Mouse (Mus musculus) layer of hippocampus, adult 18-20 months (tissue): Measurements from ENCODE around the gene Marc1. TPM values are rescaled to one million over a fixed set of nuclear protein-coding genes. Genes with fewer than 3 reads are reported as not detected.
A peak's percentile ranks its signal among the peaks of the same experiment; 100 is the strongest.

Source experiments
- DNase-seq, 2 experiments: peaks; one replicate each; pipeline ENCODE4 v3.0.0; 2022; ENCODE audit warnings: low spot score in 2 of 2
- total RNA-seq, 2 experiments: library from RNA; stranded (reverse); gene quantifications; 2 replicates each; pipeline ENCODE4 v1.2.3; 2021

Marc1 gene
- total RNA-seq, 2 experiments from 2014 or later: 0.25 TPM; not detected in 1

DNA sequence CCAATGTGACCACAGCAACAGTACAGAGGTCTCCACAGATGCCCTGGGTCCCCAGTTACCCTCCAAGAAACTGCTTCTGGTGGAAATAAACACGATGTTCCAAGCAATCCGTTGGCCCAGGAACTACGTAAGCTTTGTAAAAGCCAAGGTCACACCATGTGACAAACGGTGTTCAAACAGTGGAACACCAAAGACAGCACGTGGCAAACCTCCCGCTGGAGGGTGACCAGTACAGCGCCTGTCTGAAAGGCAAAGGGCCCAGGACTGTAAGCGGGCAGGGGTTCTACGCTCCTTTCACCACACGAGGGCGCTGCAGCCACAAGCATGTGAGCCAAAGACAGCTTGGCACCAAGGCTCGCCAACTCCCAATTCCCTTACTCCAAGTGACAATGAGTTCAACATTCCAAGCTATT is 13.3 kb upstream of the Marc1 start:
- peak; percentile 66 to 92 for DNase-seq

DNA sequence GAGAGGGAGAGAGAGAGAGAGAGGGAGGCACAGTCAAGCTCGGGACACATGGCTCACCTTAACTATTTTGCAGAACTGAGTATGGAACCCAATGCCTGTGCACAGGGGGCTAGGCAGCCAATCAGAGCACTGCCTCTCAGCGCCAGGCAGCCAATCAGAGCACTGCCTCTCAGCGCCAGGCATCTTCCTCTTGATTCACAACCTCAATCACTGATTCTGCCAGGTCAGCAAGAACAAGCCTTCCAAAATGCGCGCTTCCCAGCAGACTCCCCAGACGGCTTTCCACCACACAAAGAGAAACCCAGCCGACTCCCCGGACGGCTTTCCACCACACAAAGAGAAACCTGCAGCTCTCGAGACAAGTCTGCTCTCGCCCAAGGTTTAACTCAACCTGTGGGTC is 11.6 kb upstream of the Marc1 start:
- peak in 1 of 2 experiments; percentile 67 for DNase-seq

DNA sequence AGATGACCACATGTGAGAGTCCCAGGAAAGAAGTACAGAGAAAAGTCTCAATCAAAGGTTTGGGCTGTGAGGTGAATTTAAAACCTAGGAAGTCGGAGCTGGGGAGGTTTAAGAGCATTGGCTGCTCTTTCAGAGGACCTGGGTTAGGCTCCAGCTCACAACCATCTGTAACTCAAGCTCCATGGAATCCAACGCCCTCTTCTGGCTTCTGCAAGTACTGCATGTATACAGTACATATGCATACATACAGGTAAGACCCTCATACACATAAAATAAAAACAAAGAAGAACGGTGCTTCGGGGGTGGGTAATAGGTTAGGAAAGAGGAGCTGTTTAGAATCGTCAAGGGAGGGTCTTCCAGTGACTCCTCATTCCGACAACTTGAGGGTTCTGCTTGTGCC is 6.7 kb upstream of the Marc1 start:
- DNase-seq: no peak

GRCm38 (mm10) chr1:184811716-184812250 is 670 bp upstream of the Marc1 start:
- no peak for DNase-seq

DNA sequence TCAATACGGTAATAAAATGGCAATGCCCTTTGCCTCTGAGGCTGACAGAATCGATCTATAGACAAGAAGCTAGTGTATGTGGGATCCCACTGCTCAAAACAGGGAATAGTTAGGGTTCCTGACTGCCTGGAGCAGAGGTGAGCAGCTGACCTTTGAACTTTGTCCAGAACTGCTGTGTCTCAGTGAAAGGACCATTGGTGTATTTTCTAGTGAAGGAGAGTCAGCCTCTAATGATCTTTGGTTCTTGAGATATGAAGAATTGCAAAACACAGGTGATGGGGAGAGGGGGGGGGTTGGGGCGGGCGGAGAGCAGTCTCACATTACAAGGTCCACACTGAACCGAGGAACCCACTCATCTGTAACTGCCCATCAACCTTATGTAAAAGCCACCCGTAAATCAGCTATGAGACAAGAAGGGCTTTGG is 1.5 kb downstream of the Marc1 start:
- DNase-seq: no peak

GRCm38 (mm10) chr1:184808418-184809012 is 2.6 kb downstream of the Marc1 start:
- no peak for DNase-seq

GRCm38 (mm10) chr1:184807627-184808417 is 3.3 kb downstream of the Marc1 start:
- DNase-seq: no peak

DNA sequence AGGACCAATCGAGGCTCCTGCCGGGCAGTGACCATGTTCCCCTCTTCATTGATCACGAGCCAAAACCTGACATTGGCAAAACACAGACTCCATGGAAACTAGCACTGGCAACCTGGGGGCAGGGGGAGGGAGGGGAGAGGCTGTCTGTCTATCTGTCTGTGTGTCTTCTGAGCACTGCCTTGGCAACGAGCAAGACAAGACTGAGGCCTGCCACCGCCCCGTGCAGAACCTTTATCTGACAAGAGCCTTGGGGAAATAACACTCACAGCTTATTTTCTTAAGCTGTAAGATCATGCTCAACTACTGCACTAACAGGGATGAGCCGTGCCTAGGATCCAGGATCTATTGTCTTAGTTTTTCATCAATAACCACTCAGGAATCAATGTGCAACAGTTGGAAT is 4.0 kb downstream of the Marc1 start:
- DNase-seq: no peak

DNA sequence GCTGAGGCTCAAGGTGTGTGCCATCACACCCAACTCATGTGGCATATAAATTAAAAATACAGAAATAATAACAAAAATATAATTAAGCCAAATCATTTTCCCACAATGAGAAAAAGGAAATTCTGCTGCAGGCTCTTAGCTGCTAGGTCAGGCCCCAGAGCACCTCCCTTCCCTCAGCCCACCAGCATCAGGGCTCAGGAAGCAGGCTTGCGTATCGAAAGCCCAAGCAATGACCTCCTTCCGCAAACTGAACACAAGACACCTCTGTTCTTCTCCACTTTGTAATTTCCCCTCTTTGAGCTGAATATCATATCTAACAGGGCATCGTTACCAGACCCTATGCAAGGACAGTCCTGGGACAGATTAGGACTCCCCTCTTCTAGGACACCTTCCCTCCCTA is 5.4 kb downstream of the Marc1 start:
- no peak for DNase-seq

GRCm38 (mm10) chr1:184793163-184793876 is 17.8 kb downstream of the Marc1 start:
- DNase-seq: peak in 1 of 2 experiments; percentile 16

DNA sequence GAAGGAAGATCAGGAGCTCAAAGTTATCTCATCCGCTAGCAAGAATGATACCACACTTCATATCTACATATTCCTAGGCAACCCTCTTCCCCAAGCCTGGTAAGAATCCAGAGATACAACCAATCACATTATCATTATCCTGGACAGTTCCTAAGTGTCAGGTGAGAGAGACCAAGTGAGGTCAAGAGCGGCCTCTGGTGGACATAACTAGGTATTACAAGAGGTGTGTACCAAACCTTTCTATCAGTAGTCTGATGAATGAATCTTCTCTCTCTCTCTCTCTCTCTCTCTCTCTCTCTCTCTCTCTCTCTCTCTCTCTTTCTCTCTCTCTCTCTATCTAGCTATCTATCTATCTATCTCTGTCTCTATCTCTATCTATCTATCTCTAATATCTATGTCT is 20.0 kb downstream of the Marc1 start:
- DNase-seq: peak in 1 of 2 experiments; percentile 47

DNA sequence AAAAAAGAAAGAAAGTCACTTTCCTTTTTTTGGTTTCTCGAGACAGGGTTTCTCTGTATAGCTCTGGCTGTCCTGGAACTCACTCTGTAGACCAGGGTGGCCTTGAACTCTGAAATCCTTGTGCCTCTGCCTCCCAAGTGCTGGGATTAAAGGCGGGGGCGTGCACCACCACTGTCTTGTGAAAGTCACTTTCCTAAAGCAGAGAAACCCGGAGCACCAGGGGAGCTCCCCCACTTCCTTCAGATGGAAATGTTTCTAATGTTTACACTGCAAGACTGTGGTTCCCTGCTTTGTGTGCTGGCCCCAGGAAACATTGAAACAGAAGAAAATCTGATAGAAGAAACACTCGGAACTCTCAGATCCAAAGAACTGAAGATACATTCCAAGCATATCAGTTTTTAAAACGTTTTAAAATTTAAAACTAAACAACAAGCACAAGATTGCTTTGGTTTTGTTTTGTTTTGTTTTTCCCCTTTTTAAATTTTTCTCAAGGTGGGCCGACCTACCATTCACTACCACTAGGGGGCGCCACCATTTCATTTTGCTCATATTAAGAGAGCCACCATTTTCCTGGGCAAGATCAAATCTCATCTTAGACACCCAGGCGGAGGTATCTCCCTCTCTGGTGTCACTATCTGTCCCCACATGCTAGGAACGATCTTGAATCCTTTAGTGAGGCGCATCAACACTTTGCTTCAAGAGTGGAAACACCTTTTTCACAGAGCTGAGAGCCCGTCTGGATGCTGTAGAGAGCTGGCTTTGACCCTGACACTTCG is 24.5 kb downstream of the Marc1 start:
- no peak for DNase-seq

- no peak for DNase-seq
These were observed 27.5 kb downstream of the Marc1 start for GRCm38 (mm10) chr1:184783641-184784040.

- no peak for DNase-seq
These were observed 29.0 kb downstream of the Marc1 start for GRCm38 (mm10) chr1:184782161-184782513.

- no peak for DNase-seq
These were observed 29.6 kb downstream of the Marc1 start for GRCm38 (mm10) chr1:184781286-184782160.

- DNase-seq: no peak
These were observed 33.0 kb downstream of the Marc1 start for GRCm38 (mm10) chr1:184778157-184778556.

- no peak for DNase-seq
These were observed 33.9 kb downstream of the Marc1 start for GRCm38 (mm10) chr1:184777061-184777795.

GRCm38 (mm10) chr1:184775289-184775688 is 35.8 kb downstream of the Marc1 start:
- DNase-seq: no peak

DNA sequence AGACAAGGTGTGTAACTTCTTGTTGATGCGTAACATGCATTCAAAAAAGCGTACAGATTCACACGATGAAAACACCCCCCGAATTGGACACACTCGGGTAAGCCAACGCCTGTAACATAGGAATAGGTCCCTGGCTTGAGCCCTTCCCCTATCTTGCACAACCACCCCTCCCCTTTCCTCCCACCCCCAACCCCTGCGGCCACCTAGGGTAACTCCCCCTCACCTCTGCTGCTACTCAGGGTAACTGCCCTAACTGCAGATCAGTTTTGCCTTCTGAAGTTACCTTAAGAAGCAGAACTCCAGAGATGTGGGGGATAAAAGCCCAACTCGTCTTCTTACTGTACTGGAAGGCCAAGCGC is 39.2 kb downstream of the Marc1 start:
- DNase-seq: no peak
